Mouse (Mus musculus): Measurements from ENCODE around the gene Dkk2. TPM values are rescaled to one million over a fixed set of nuclear protein-coding genes. Genes with fewer than 3 reads are reported as not detected.

Dkk2 gene
- polyA plus RNA-seq, 1 experiment = 0.21 TPM

- no peak overlapping the region for H3K4me3 ChIP-seq (replicated peaks; ENCODE audit: insufficient read depth, low read depth, low read length)
- H3K4me1 ChIP-seq (ENCODE audit: control insufficient read depth, insufficient read depth, low read length) = no peaks in the 10 kb centered on the region
- DNase-seq = no peak
- no peak overlapping the region for H3K27ac ChIP-seq (ENCODE audit: insufficient read depth, low read length)
- no peak for TF ChIP-seq CTCF (IDR thresholded peaks at IDR 0.05; ENCODE audit: borderline replicate concordance, insufficient read depth, low read depth, low read length)
- TF ChIP-seq POLR2A (IDR thresholded peaks at IDR 0.05; ENCODE audit: borderline replicate concordance, insufficient read depth, low read length) = no peak
- no peaks in the 10 kb centered on the region for H3K27me3 ChIP-seq (ENCODE audit: control insufficient read depth, insufficient read depth, low read length)
- 81% methylated on average over 1 of the region's 1 CpGs for WGBS
Observed at GRCm38 (mm10) chr3:132064920-132065319, 20.2 kb upstream of the Dkk2 start.

DNA sequence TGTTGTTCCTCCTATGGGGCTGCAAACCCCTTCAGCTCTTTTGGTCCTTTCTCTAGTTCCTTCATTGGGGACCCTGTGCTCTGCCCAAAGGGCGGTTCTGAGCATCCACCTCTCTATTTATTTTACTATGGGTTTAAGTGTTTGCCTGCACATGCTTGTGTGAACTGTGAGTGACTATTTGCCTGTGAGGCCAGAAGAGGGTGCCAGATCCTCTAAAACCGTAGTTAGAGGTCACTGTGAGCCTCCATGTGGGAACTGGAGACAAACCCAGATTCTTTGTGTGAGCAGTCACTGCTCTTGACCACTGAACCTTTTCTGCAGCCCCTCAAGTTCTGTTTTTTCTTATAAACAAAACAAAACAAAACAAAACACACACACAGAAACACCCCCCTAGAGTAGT is 14.1 kb upstream of the Dkk2 start:
- H3K27me3 ChIP-seq (ENCODE audit: control insufficient read depth, insufficient read depth, low read length) = no peaks in the 10 kb centered on the region
- no peak overlapping the region for H3K4me3 ChIP-seq (replicated peaks; ENCODE audit: insufficient read depth, low read depth, low read length)
- TF ChIP-seq CTCF (IDR thresholded peaks at IDR 0.05; ENCODE audit: borderline replicate concordance, insufficient read depth, low read depth, low read length) (no peak), POLR2A (IDR thresholded peaks at IDR 0.05; ENCODE audit: borderline replicate concordance, insufficient read depth, low read length) (no peak)
- H3K27ac ChIP-seq (ENCODE audit: insufficient read depth, low read length) = no peak overlapping the region
- H3K4me1 ChIP-seq (ENCODE audit: control insufficient read depth, insufficient read depth, low read length) = no peaks in the 10 kb centered on the region
- no peak for DNase-seq
- 58% methylated on average over 2 of the region's 2 CpGs for WGBS

DNA sequence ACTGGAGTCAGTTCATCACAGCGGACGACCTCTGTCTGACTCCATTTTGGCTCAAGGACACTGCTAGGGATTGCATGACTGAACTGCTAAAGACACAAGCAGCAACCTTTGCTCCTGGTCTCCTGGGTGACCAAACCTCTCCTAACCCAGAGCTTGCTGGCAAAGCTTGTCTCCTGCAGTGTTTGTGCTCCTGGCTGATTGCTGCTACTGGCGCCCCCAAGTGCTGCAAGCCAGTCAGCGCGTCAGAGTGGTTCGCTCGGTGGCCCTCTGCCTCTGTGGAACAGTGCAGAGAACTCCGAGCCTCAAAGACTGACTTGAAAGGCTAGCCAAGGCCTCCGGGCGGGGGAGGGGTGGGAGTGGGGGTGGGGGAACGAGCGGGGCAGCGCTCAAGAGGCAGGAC is 1.1 kb upstream of the Dkk2 start:
- no peak overlapping the region for H3K27ac ChIP-seq (ENCODE audit: insufficient read depth, low read length)
- whole genome bisulfite sequencing = 5% methylated on average over 13 of the region's 13 CpGs
- no peaks in the 10 kb centered on the region for H3K27me3 ChIP-seq (ENCODE audit: control insufficient read depth, insufficient read depth, low read length)
- no peak overlapping the region for H3K4me3 ChIP-seq (replicated peaks; ENCODE audit: insufficient read depth, low read depth, low read length)
- DNase-seq = peak; percentile 26 to 29
- TF ChIP-seq POLR2A (IDR thresholded peaks at IDR 0.05; ENCODE audit: borderline replicate concordance, insufficient read depth, low read length) (no peak), CTCF (IDR thresholded peaks at IDR 0.05; ENCODE audit: borderline replicate concordance, insufficient read depth, low read depth, low read length) (peak; percentile 50)
- peaks cover 3% of the 10 kb centered on the region; the same call in 1 of the 2 replicates for H3K4me1 ChIP-seq (ENCODE audit: control insufficient read depth, insufficient read depth, low read length)

GRCm38 (mm10) chr3:132084680-132085079 is 412 bp upstream of the Dkk2 start:
- TF ChIP-seq POLR2A (IDR thresholded peaks at IDR 0.05; ENCODE audit: borderline replicate concordance, insufficient read depth, low read length) (no peak), CTCF (IDR thresholded peaks at IDR 0.05; ENCODE audit: borderline replicate concordance, insufficient read depth, low read depth, low read length) (no peak)
- no peak overlapping the region for H3K27ac ChIP-seq (ENCODE audit: insufficient read depth, low read length)
- H3K4me1 ChIP-seq (ENCODE audit: control insufficient read depth, insufficient read depth, low read length) = peaks cover 3% of the 10 kb centered on the region; the same call in 1 of the 2 replicates
- H3K4me3 ChIP-seq (replicated peaks; ENCODE audit: insufficient read depth, low read depth, low read length) = no peak overlapping the region
- no peak for DNase-seq
- WGBS = 5% methylated on average over 8 of the region's 8 CpGs
- H3K27me3 ChIP-seq (ENCODE audit: control insufficient read depth, insufficient read depth, low read length) = no peaks in the 10 kb centered on the region

GRCm38 (mm10) chr3:132085823-132086350 is 795 bp downstream of the Dkk2 start:
- H3K4me3 ChIP-seq (replicated peaks; ENCODE audit: insufficient read depth, low read depth, low read length) = peak overlapping the region; percentile 9
- no peaks in the 10 kb centered on the region for H3K27me3 ChIP-seq (ENCODE audit: control insufficient read depth, insufficient read depth, low read length)
- peaks cover 3% of the 10 kb centered on the region; the same call in 1 of the 2 replicates for H3K4me1 ChIP-seq (ENCODE audit: control insufficient read depth, insufficient read depth, low read length)
- DNase-seq = no peak
- WGBS = under 1% methylated on average over 23 of the region's 23 CpGs
- no peak overlapping the region for H3K27ac ChIP-seq (ENCODE audit: insufficient read depth, low read length)
- TF ChIP-seq CTCF (IDR thresholded peaks at IDR 0.05; ENCODE audit: borderline replicate concordance, insufficient read depth, low read depth, low read length) = no peak
- TF ChIP-seq POLR2A (IDR thresholded peaks at IDR 0.05; ENCODE audit: borderline replicate concordance, insufficient read depth, low read length) = no peak

GRCm38 (mm10) chr3:132086461-132086860 is 1.4 kb downstream of the Dkk2 start:
- no peaks in the 10 kb centered on the region for H3K27me3 ChIP-seq (ENCODE audit: control insufficient read depth, insufficient read depth, low read length)
- no peak overlapping the region for H3K4me3 ChIP-seq (replicated peaks; ENCODE audit: insufficient read depth, low read depth, low read length)
- no peak for DNase-seq
- H3K27ac ChIP-seq (ENCODE audit: insufficient read depth, low read length) = no peak overlapping the region
- TF ChIP-seq CTCF (IDR thresholded peaks at IDR 0.05; ENCODE audit: borderline replicate concordance, insufficient read depth, low read depth, low read length) (no peak), POLR2A (IDR thresholded peaks at IDR 0.05; ENCODE audit: borderline replicate concordance, insufficient read depth, low read length) (no peak)
- WGBS = 26% methylated on average over 5 of the region's 5 CpGs
- H3K4me1 ChIP-seq (ENCODE audit: control insufficient read depth, insufficient read depth, low read length) = peaks cover 3% of the 10 kb centered on the region; the same call in 1 of the 2 replicates

DNA sequence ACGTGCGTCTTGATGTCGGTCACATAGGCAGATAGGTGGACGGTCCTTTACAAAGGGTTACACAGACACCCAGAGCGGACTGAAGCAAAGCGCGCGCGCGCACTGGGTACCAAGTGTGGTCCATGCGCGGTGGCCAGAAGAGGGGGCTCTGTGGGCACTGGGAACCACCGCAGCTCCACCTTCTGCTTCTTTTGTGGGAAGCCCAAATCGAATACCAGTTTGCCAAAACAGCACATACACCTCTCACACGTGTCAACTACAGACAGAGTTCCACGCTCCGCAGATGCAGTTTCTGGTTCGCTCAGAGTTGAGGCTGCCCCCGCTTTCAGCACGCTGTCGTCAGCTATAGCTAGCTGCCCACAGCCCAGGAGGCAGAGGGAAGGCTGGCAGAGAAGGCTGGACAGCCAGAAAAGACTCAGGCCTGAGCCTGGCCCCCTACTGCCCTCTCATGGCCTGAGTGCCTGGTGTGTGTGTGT is 2.0 kb downstream of the Dkk2 start:
- no peaks in the 10 kb centered on the region for H3K27me3 ChIP-seq (ENCODE audit: control insufficient read depth, insufficient read depth, low read length)
- no peak overlapping the region for H3K27ac ChIP-seq (ENCODE audit: insufficient read depth, low read length)
- DNase-seq = no peak
- peaks cover 3% of the 10 kb centered on the region; the same call in 1 of the 2 replicates for H3K4me1 ChIP-seq (ENCODE audit: control insufficient read depth, insufficient read depth, low read length)
- TF ChIP-seq CTCF (IDR thresholded peaks at IDR 0.05; ENCODE audit: borderline replicate concordance, insufficient read depth, low read depth, low read length) (no peak), POLR2A (IDR thresholded peaks at IDR 0.05; ENCODE audit: borderline replicate concordance, insufficient read depth, low read length) (no peak)
- WGBS = under 1% methylated on average over 21 of the region's 21 CpGs
- no peak overlapping the region for H3K4me3 ChIP-seq (replicated peaks; ENCODE audit: insufficient read depth, low read depth, low read length)

DNA sequence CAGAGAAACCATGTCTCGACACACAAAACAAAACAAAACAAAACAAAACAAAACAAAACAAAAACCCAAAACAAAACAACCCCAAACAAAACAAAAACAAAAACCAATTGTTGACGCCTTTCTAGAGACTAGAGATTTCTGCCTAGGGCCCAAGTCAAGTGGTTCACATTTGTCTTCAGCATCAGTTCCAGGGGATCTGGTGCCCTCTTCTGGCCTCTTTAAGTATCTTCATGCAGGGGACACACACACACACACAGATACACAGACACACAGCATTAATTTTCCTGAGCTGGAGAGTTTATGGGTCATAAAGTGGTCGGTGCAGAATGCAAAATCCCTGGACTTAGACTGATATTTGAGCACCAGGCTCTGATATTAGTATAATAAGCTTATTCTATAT is 7.9 kb downstream of the Dkk2 start:
- no peaks in the 10 kb centered on the region for H3K4me1 ChIP-seq (ENCODE audit: control insufficient read depth, insufficient read depth, low read length)
- 94% methylated on average over 3 of the region's 3 CpGs for WGBS
- no peak overlapping the region for H3K27ac ChIP-seq (ENCODE audit: insufficient read depth, low read length)
- no peaks in the 10 kb centered on the region; the same call in 1 of the 2 replicates for H3K27me3 ChIP-seq (ENCODE audit: control insufficient read depth, insufficient read depth, low read length)
- no peak for TF ChIP-seq CTCF (IDR thresholded peaks at IDR 0.05; ENCODE audit: borderline replicate concordance, insufficient read depth, low read depth, low read length)
- no peak for DNase-seq
- no peak overlapping the region for H3K4me3 ChIP-seq (replicated peaks; ENCODE audit: insufficient read depth, low read depth, low read length)

Data from cerebellum, adult 2 months (tissue).